Mouse (Mus musculus) liver, embryonic 15.5 days (tissue): ENCODE data around the gene Cdh4. TPM values are rescaled to one million over a fixed set of nuclear protein-coding genes. Genes with fewer than 3 reads are reported as not detected.

Experiments used
- ATAC-seq: fragments of 200-750 bp; cut with Nextera tagmentation; 2 replicates; pipeline ENCODE4 v1.8.0; 2017; ENCODE audit warnings: moderate number of reproducible peaks, mild to moderate bottlenecking, moderate library complexity; ENCODE audit not compliant: insufficient read depth
- H3K27ac ChIP-seq: fragments of 300-500 bp; sonication (generic); replicated peaks from 2 replicates; pipeline ENCODE4 v1.5.1; 2015; ENCODE audit warnings: mild to moderate bottlenecking, inconsistent platforms
- H3K27me3 ChIP-seq: fragments of 300-500 bp; sonication (generic); 2 replicates; pipeline ENCODE4 v1.6.1; 2015; ENCODE audit warnings: mild to moderate bottlenecking, inconsistent platforms
- H3K36me3 ChIP-seq: fragments of 300-500 bp; sonication (generic); replicated peaks from 2 replicates; pipeline ENCODE4 v1.6.1; 2015; ENCODE audit warnings: moderate library complexity, mild to moderate bottlenecking, inconsistent platforms
- H3K4me1 ChIP-seq: fragments of 300-500 bp; sonication (generic); replicated peaks from 2 replicates; pipeline ENCODE4 v1.6.1; 2015; ENCODE audit warnings: inconsistent platforms
- H3K4me2 ChIP-seq: fragments of 300-500 bp; sonication (generic); 2 replicates; pipeline ENCODE4 v1.6.1; 2015; ENCODE audit warnings: moderate library complexity, mild to moderate bottlenecking, inconsistent platforms
- H3K4me3 ChIP-seq: fragments of 300-500 bp; sonication (generic); replicated peaks from 2 replicates; pipeline ENCODE4 v1.5.1; 2015; ENCODE audit warnings: mild to moderate bottlenecking, inconsistent platforms
- H3K9ac ChIP-seq: fragments of 300-500 bp; sonication (generic); 2 replicates; pipeline ENCODE4 v1.6.1; 2015; ENCODE audit warnings: moderate library complexity, mild to moderate bottlenecking, inconsistent platforms
- H3K9me3 ChIP-seq: fragments of 300-500 bp; sonication (generic); replicated peaks from 2 replicates; pipeline ENCODE4 v1.6.1; 2016; ENCODE audit warnings: inconsistent platforms
- WGBS: fragments of 180-500 bp; shearing (Covaris S2); methylation state at CpG from one replicate; pipeline ENCODE4 v1.1.7; 2015; ENCODE audit warnings: mixed read lengths; ENCODE audit not compliant: insufficient replicate concordance; 5-methylcytosine and 5-hydroxymethylcytosine counted together
- polyA plus RNA-seq: library from polyadenylated mRNA; unstranded; fragments of >200 nt; fragmentation: Nextera tagmentation; extraction: Ambion mirVana; gene quantifications from 2 replicates; pipeline ENCODE4 v1.2.1, GENCODE M21; 2015

Cdh4 gene
- polyA plus RNA-seq, 1 experiment from 2014 or later = 0.29 TPM

DNA sequence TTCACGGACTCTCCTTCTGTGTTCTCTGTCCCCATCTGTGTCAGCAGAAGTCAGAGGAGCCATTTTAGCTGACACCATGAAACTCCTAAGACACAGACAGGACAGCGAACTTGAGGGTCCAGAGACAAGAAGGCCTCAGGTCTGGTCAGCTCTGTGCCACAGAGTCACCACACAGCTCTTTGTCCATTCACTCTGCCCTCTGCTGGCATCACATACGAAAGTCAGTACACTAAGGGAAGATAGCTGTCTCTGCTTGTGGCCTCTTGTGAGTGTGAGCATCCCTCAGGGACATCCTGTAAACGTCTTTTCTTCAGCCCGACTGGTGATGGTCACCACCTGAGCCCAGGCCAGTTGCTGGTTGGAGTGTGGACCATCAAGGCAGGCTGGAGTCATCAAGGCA is 422.9 kb downstream of the Cdh4 start:
- H3K9me3 ChIP-seq = no peaks in the 10 kb centered on the region
- WGBS = 47% methylated on average over 5 of the region's 5 CpGs
- no peaks in the 10 kb centered on the region for H3K4me1 ChIP-seq
- H3K9ac ChIP-seq = no peak overlapping the region
- H3K36me3 ChIP-seq = no peaks in the 10 kb centered on the region
- H3K4me2 ChIP-seq = no peak overlapping the region
- no peaks in the 10 kb centered on the region for H3K27me3 ChIP-seq
- ATAC-seq = no peak
- H3K4me3 ChIP-seq = no peak overlapping the region
- no peak overlapping the region for H3K27ac ChIP-seq

DNA sequence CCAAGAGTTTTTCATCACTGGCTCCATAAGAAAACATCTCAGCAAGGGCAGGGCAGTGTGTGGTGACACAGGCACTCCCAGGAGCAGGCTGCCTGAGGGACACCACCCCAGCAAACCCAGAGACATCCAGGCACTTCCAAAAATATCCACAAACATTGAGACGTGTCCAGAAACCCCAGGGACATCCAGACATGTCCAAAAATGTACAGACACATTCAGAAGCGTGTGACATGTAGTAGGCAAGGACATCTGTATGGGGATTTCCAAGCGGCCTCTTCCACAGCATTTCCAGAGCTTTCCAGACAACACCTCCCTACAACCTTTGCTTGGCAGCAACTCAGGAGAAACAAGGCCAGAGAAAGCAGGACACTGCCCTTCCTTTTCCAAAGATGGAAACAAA is 425.4 kb downstream of the Cdh4 start:
- H3K36me3 ChIP-seq = no peaks in the 10 kb centered on the region
- H3K4me1 ChIP-seq = no peaks in the 10 kb centered on the region
- H3K9me3 ChIP-seq = no peaks in the 10 kb centered on the region
- no peak for ATAC-seq
- H3K9ac ChIP-seq = no peak overlapping the region
- no peak overlapping the region for H3K4me3 ChIP-seq
- H3K27me3 ChIP-seq = no peaks in the 10 kb centered on the region; the same call in 1 of the 2 replicates
- no peak overlapping the region for H3K4me2 ChIP-seq
- H3K27ac ChIP-seq = no peak overlapping the region
- WGBS = 44% methylated on average over 3 of the region's 3 CpGs

- Histone ChIP-seq H3K4me3 (no peak overlapping the region), H3K4me2 (no peak overlapping the region), H3K36me3 (no peaks in the 10 kb centered on the region), H3K27me3 (no peaks in the 10 kb centered on the region; the same call in 1 of the 2 replicates), H3K27ac (no peak overlapping the region), H3K4me1 (no peaks in the 10 kb centered on the region), H3K9ac (no peak overlapping the region), H3K9me3 (no peaks in the 10 kb centered on the region)
- 16% methylated on average over 2 of the region's 2 CpGs for WGBS
- no peak for ATAC-seq
Measured at GRCm38 (mm10) chr2:179869871-179870270, 427.6 kb downstream of the Cdh4 start.

DNA sequence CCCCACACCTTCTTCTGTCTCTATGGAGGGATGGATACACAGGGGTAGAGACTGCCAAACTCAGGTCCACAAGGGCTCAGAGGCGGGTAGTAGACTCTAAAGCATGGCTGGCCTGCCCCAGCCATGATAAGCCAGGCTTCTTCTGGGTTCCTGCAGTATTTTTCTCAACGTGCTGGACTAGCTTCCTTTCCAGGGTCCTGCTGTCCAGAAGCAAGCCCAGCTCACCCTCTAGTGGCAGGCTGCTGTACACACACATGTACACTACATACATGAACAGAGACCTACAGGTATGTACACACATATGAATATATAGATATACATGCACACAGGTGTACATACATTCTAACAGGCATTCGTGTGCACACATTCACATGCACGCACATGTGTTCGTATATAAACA is 430.5 kb downstream of the Cdh4 start:
- Histone ChIP-seq H3K36me3 (no peaks in the 10 kb centered on the region), H3K27me3 (no peaks in the 10 kb centered on the region; the same call in 1 of the 2 replicates), H3K4me2 (no peak overlapping the region), H3K4me1 (no peaks in the 10 kb centered on the region), H3K9ac (no peak overlapping the region), H3K27ac (no peak overlapping the region), H3K9me3 (no peaks in the 10 kb centered on the region), H3K4me3 (no peak overlapping the region)
- no peak for ATAC-seq
- 49% methylated on average over 5 of the region's 5 CpGs for WGBS

DNA sequence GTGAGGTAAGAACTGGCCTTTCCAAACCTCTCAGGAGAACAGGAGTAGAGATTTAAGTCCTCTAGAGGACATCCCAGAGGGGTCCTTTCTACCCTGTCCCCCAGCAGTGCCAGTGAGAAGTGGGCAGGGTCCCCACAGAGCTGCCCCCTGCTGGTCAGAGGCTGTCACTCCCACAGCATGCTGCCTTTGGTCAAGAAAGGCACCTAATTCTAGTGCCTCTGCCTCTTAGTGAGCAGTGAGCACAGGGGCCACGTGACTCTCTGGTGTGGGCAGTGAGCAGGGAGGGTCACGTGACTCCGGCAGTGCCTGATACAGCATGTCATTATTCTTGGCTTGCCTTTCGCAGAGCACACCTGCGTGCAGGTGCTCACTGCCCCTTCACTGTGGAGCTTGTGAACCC is 431.1 kb downstream of the Cdh4 start:
- no peak overlapping the region for H3K4me2 ChIP-seq
- no peaks in the 10 kb centered on the region for H3K36me3 ChIP-seq
- H3K9ac ChIP-seq = no peak overlapping the region
- no peak overlapping the region for H3K4me3 ChIP-seq
- 38% methylated on average over 5 of the region's 5 CpGs for WGBS
- no peak overlapping the region for H3K27ac ChIP-seq
- no peaks in the 10 kb centered on the region for H3K4me1 ChIP-seq
- H3K9me3 ChIP-seq = no peaks in the 10 kb centered on the region
- ATAC-seq = no peak
- no peaks in the 10 kb centered on the region; the same call in 1 of the 2 replicates for H3K27me3 ChIP-seq

DNA sequence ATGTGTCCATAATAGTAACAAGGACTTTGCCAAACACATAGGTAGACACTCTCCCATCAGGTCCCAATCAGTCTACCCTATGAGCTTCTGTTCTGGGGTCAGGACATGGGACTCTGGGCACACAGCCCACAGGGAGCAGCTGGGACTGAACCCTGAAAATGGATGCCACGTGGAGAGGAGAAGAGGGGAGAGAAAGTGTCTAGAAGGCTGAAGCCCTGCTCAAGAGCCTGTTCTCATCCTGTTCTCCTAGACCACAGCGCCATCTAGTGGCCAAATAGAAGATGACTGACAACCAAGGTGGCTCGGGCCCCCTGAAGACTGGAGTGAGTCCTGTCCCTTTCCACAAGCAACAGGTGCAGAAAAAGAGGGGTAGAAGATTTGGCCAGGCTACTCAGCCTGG is 432.9 kb downstream of the Cdh4 start:
- H3K4me3 ChIP-seq = no peak overlapping the region
- H3K4me2 ChIP-seq = no peak overlapping the region
- no peaks in the 10 kb centered on the region for H3K4me1 ChIP-seq
- H3K9ac ChIP-seq = no peak overlapping the region
- H3K36me3 ChIP-seq = no peaks in the 10 kb centered on the region
- H3K9me3 ChIP-seq = no peaks in the 10 kb centered on the region
- H3K27ac ChIP-seq = no peak overlapping the region
- no peak for ATAC-seq
- H3K27me3 ChIP-seq = no peaks in the 10 kb centered on the region; the same call in 1 of the 2 replicates
- 5% methylated on average over 3 of the region's 3 CpGs for WGBS

- H3K9me3 ChIP-seq = no peaks in the 10 kb centered on the region
- H3K4me3 ChIP-seq = no peak overlapping the region
- no peak overlapping the region for H3K27ac ChIP-seq
- H3K4me2 ChIP-seq = no peak overlapping the region
- H3K36me3 ChIP-seq = no peaks in the 10 kb centered on the region
- no peak overlapping the region for H3K9ac ChIP-seq
- no peak for ATAC-seq
- H3K4me1 ChIP-seq = no peaks in the 10 kb centered on the region
- 48% methylated on average over 9 of the region's 9 CpGs for WGBS
- H3K27me3 ChIP-seq = no peaks in the 10 kb centered on the region; the same call in 1 of the 2 replicates
Measured at GRCm38 (mm10) chr2:179877551-179878215, 435.5 kb downstream of the Cdh4 start.

DNA sequence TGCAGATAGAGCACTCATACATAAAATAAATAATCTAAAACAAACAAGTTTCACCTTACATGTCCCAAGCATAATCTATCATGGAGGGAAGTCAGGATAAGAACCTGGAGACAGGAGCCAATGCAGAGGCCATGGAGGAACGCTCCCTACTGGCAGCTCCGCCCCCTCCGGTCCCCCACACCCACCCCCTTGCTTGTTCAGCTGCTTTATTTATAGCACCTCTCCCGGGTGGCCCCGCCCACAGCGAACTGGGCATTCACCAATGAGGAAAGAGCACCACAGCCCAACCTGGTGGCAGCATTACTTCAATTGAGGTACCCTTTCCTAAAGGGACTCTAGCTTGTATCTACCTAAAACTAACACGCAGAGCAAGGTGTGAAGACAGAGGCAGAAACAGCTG is 442.3 kb downstream of the Cdh4 start:
- no peak for ATAC-seq
- 17% methylated on average over 7 of the region's 7 CpGs for WGBS
- no peaks in the 10 kb centered on the region for H3K4me1 ChIP-seq
- no peaks in the 10 kb centered on the region for H3K9me3 ChIP-seq
- H3K27ac ChIP-seq = no peak overlapping the region
- no peak overlapping the region for H3K4me3 ChIP-seq
- H3K9ac ChIP-seq = no peak overlapping the region
- H3K4me2 ChIP-seq = no peak overlapping the region
- no peaks in the 10 kb centered on the region for H3K27me3 ChIP-seq
- H3K36me3 ChIP-seq = no peaks in the 10 kb centered on the region

DNA sequence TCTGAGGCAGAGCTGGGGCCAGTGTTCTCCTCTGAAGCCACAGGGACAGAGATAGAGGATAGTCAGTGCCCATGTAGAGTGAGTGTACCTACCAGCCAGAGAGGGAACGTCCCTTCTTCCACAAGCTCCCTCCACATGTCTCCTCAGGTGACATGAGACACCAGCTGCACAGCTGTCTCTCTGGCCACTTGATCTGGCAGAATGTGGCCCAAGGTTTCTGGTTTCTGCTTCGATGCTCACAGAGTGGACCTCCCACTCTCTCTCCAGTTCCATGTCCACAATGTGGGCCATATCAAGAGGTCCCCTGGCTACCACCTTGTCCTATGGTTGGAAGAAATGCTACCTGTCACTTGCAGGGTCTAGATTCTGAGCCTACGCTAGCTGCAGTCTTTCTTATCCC is 448.8 kb downstream of the Cdh4 start:
- H3K4me3 ChIP-seq = no peak overlapping the region
- H3K27me3 ChIP-seq = no peaks in the 10 kb centered on the region
- H3K4me1 ChIP-seq = no peaks in the 10 kb centered on the region
- H3K9ac ChIP-seq = no peak overlapping the region
- H3K9me3 ChIP-seq = no peaks in the 10 kb centered on the region
- ATAC-seq = no peak
- 45% methylated on average over 3 of the region's 3 CpGs for WGBS
- H3K27ac ChIP-seq = no peak overlapping the region
- H3K4me2 ChIP-seq = no peak overlapping the region
- H3K36me3 ChIP-seq = no peaks in the 10 kb centered on the region

GRCm38 (mm10) chr2:179896949-179897348 is 454.7 kb downstream of the Cdh4 start:
- WGBS = 66% methylated on average over 2 of the region's 2 CpGs
- Histone ChIP-seq H3K9ac (no peak overlapping the region), H3K9me3 (no peaks in the 10 kb centered on the region), H3K4me3 (no peak overlapping the region), H3K27me3 (no peaks in the 10 kb centered on the region), H3K4me2 (no peak overlapping the region), H3K4me1 (no peaks in the 10 kb centered on the region), H3K27ac (no peak overlapping the region), H3K36me3 (no peaks in the 10 kb centered on the region)
- no peak for ATAC-seq

GRCm38 (mm10) chr2:179912911-179913310 is 470.7 kb downstream of the Cdh4 start:
- Histone ChIP-seq H3K9ac (no peak overlapping the region), H3K36me3 (peaks cover 63% of the 10 kb centered on the region), H3K9me3 (no peaks in the 10 kb centered on the region), H3K4me2 (no peak overlapping the region), H3K27ac (no peak overlapping the region), H3K4me1 (no peaks in the 10 kb centered on the region), H3K4me3 (no peak overlapping the region), H3K27me3 (no peaks in the 10 kb centered on the region)
- 77% methylated on average over 12 of the region's 12 CpGs for WGBS
- ATAC-seq = no peak

DNA sequence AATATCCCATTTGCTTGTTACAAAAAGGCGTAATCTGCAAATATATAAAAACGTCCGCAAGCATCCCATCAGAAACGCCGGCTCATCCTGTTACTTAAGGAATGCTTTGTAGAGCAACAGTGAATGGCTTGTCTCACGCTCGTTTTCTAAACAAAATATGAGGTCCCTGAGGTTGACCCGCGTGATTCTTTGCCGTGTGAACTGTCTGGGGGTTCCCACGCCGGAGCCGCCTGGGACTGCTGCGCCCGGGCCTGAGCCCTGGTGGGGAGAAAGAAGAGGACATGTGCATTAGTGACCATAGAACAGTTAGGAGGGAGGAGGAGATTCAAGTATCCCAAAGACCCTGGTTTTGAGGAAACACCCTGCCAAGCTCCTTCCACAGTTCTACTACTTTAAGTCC is 471.1 kb downstream of the Cdh4 start:
- Histone ChIP-seq H3K9ac (no peak overlapping the region), H3K4me1 (no peaks in the 10 kb centered on the region), H3K27ac (no peak overlapping the region), H3K36me3 (peaks cover 67% of the 10 kb centered on the region), H3K4me2 (no peak overlapping the region), H3K9me3 (no peaks in the 10 kb centered on the region), H3K27me3 (no peaks in the 10 kb centered on the region), H3K4me3 (no peak overlapping the region)
- WGBS = 88% methylated on average over 15 of the region's 15 CpGs
- ATAC-seq = no peak
